Mouse (Mus musculus): ENCODE data around the gene Fancg. TPM values are rescaled to one million over a fixed set of nuclear protein-coding genes. Genes with fewer than 3 reads are reported as not detected.
A peak's percentile ranks its signal among the peaks of the same experiment; 100 is the strongest.
"Not testable (repeated sequence)": the region's sequence is repeated elsewhere in the genome, so short reads cannot be mapped to it uniquely, and the experiment has no call there.

Gene Fancg
- polyA plus RNA-seq, 1 experiment from 2014 or later = 22.3 TPM

DNA sequence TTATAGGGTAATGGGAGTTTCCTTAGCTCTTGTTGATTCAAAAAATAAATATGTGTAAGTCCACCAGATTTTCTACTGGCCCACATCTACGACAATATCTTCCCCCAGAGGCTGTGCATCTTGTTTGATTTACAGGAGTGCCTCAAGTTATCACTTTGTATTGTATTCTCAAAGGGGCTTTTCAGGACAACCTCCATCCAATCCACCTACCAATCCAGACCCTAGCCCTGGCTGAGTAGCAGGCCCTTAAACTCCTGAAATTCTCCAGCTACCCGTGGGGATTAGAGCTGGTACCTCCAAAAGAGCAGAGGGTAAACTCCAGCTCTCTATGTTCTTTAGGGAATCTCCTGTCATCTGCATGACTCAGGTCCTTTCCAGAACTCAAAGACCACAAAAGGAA lies 12.3 kb downstream of the Fancg start:
- Histone ChIP-seq H3K27ac (replicated peaks) (no peak overlapping the region), H3K4me3 (replicated peaks) (peak overlapping the region; percentile 94), H3K9me3 (replicated peaks) (no peaks in the 10 kb centered on the region), H3K9ac (peak overlapping the region; percentile 98; the same call in 1 of the 2 replicates), H3K27me3 (no peaks in the 10 kb centered on the region), H3K4me2 (replicated peaks) (peak overlapping the region; percentile 61), H3K4me1 (peaks cover 27% of the 10 kb centered on the region), H3K36me3 (peaks cover 28% of the 10 kb centered on the region)
- no peak for ATAC-seq (ENCODE audit: insufficient number of reproducible peaks, low FRiP score, low TSS enrichment, low read depth)
- WGBS = 48% methylated on average over 2 of the region's 2 CpGs

DNA sequence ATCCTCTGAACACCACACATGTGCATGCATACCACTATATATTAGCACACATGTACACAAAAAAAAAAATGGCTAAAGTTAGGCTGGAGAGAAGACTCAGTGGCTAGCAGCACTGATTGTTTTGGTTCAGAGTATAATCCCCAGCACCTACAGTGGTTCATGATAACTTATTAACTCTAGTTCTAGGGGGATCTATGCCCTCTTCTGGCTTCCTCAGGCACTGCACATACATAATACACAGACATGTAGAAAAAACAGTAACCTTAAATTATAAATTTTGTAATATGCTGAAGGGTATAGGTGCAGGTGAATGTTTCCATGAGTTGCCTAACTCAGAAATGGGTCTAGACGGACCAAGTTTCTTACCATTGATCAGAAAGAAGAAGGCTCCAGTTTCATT lies 22.0 kb downstream of the Fancg start:
- Histone ChIP-seq H3K36me3 (peaks cover 95% of the 10 kb centered on the region), H3K4me2 (replicated peaks) (no peak overlapping the region), H3K27me3 (no peaks in the 10 kb centered on the region), H3K4me1 (no peaks in the 10 kb centered on the region), H3K9me3 (replicated peaks) (no peaks in the 10 kb centered on the region), H3K27ac (replicated peaks) (no peak overlapping the region), H3K9ac (no peak overlapping the region), H3K4me3 (replicated peaks) (no peak overlapping the region)
- 75% methylated on average over 1 of the region's 1 CpGs for WGBS
- ATAC-seq (ENCODE audit: insufficient number of reproducible peaks, low FRiP score, low TSS enrichment, low read depth) = no peak

DNA sequence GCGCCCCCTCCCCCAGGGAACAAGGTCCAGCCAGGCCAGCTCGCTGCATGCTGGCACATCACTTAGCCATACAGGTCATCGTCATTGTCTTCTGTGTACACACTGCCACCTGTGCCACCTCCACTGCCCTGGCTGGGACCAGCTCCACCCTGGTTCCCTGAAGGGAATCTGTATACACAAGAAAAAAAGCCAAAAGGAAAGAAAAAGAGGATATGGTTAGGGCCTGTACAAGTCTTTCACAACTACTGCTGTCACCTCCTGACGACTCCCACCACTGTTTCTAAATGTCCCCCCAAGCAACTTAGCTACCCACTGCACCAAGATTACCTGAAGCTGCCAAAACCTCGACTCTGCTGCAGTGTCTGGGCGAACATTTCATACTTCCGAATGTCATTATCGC lies 29.8 kb downstream of the Fancg start:
- H3K27ac ChIP-seq (replicated peaks); H3K4me2 ChIP-seq (replicated peaks); H3K27me3 ChIP-seq; H3K9me3 ChIP-seq (replicated peaks); H3K4me3 ChIP-seq (replicated peaks); H3K9ac ChIP-seq; H3K4me1 ChIP-seq; ATAC-seq (ENCODE audit: insufficient number of reproducible peaks, low FRiP score, low TSS enrichment, low read depth): not testable (repeated sequence)
- 83% methylated on average over 8 of the region's 8 CpGs for WGBS
- H3K36me3 ChIP-seq = peaks cover 59% of the 10 kb centered on the region

DNA sequence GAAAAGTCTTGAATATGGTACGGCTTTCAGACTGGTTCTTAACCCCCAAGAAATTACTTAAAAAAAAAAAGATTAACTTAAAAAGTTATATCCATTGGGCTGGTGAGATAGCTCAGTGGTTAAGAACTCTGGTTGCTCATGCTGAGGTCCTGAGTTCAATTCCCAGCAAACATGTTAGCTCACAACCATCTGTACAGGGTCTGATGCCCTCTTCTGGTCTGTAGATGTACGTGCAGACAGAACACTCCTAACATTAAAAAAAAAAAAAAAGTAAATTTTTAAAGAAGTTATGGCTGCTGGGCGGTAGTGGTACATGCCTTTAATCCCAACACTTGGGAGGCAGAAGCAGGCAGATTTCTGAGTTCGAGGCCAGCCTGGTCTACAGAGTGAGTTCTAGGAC lies 32.2 kb downstream of the Fancg start:
- ATAC-seq (ENCODE audit: insufficient number of reproducible peaks, low FRiP score, low TSS enrichment, low read depth) = no peak
- Histone ChIP-seq H3K4me2 (replicated peaks) (no peak overlapping the region), H3K27me3 (no peaks in the 10 kb centered on the region), H3K9me3 (replicated peaks) (no peaks in the 10 kb centered on the region), H3K4me1 (no peaks in the 10 kb centered on the region), H3K27ac (replicated peaks) (no peak overlapping the region), H3K4me3 (replicated peaks) (no peak overlapping the region), H3K36me3 (peaks cover 35% of the 10 kb centered on the region), H3K9ac (no peak overlapping the region)
- 91% methylated on average over 4 of the region's 4 CpGs for WGBS

DNA sequence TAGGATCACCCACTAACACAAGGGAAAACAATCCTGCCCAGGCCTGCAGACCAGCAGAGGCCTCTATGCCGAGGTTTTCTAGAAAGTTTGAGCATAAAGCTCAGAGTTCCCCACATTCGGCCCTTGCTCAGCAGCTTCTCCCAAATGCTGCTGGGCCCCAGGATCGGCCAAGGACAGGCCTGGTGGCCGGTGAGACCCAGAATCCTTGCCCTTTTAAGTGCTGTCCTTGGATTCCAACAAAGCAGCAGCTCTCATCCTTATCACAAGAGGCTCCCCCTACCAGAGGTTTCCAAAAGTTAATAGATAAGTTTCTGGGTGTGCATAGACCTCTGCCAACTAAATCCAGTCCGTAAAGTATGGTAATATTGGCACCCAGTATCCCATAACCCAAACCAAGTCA lies 36.4 kb downstream of the Fancg start:
- H3K4me2 ChIP-seq (replicated peaks) = no peak overlapping the region
- no peaks in the 10 kb centered on the region for H3K4me1 ChIP-seq
- H3K36me3 ChIP-seq = peaks cover 6% of the 10 kb centered on the region
- no peak overlapping the region for H3K9ac ChIP-seq
- WGBS = 78% methylated on average over 5 of the region's 5 CpGs
- no peaks in the 10 kb centered on the region for H3K9me3 ChIP-seq (replicated peaks)
- H3K4me3 ChIP-seq (replicated peaks) = no peak overlapping the region
- no peak for ATAC-seq (ENCODE audit: insufficient number of reproducible peaks, low FRiP score, low TSS enrichment, low read depth)
- H3K27me3 ChIP-seq = no peaks in the 10 kb centered on the region
- H3K27ac ChIP-seq (replicated peaks) = no peak overlapping the region

DNA sequence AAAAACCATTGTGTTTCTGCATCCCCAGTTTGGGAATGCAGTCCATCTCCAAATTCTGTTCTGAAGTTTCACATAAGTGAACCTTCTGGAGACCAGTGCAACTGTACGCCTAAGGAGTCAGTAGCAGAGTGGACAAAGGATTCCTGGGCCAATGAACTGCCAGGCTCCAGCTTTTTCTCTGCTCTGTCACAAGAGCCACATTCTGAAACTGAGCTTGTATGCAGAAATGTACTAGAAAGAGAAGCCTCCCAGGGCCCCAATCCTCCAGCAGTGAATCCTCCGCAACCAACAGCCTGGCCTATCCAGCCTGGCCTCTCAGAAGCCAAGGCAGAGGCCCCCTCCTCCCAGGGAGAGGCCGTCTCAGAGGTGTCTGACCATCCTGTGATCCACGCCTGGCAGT lies 37.4 kb downstream of the Fancg start:
- Histone ChIP-seq H3K4me3 (replicated peaks) (no peak overlapping the region), H3K27me3 (no peaks in the 10 kb centered on the region), H3K36me3 (no peaks in the 10 kb centered on the region; the same call in 1 of the 2 replicates), H3K9me3 (replicated peaks) (no peaks in the 10 kb centered on the region), H3K27ac (replicated peaks) (no peak overlapping the region), H3K9ac (no peak overlapping the region), H3K4me1 (no peaks in the 10 kb centered on the region), H3K4me2 (replicated peaks) (no peak overlapping the region)
- ATAC-seq (ENCODE audit: insufficient number of reproducible peaks, low FRiP score, low TSS enrichment, low read depth) = no peak
- 72% methylated on average over 4 of the region's 4 CpGs for WGBS

DNA sequence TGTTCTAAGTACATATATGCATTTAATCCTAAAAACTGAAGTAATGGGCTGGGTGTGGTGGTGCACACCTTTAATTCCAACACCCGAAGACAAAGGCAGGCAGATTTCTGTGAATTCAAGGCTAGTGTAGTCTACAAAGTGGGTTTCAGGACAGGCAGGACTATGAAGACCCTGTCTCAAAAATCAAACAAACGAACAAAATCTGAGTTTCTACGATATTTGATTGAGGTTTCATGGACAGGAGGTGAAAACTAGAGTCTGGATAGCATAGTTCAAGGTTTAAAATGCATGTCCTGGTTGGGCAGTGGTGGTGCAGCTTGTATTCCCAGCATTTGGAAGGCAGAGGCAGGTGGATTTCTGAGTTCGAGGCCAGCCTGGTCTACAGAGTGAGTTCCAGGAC lies 41.0 kb downstream of the Fancg start, which contains the start of gene 1700022I11Rik:
1700022I11Rik (plus strand) TSS at position 301 of the 400 bp plus-strand sequence.
- H3K4me1 ChIP-seq = peaks cover 7% of the 10 kb centered on the region; the same call in 1 of the 2 replicates
- no peak for ATAC-seq (ENCODE audit: insufficient number of reproducible peaks, low FRiP score, low TSS enrichment, low read depth)
- WGBS = 88% methylated on average over 4 of the region's 4 CpGs
- H3K27ac ChIP-seq (replicated peaks) = no peak within 1 kb of the TSS
- no peaks in the 10 kb centered on the region; the same call in 1 of the 2 replicates for H3K27me3 ChIP-seq
- no peak within 1 kb of the TSS for H3K9ac ChIP-seq
- no peak within 1 kb of the TSS for H3K4me3 ChIP-seq (replicated peaks)
- no peaks in the 10 kb centered on the region for H3K9me3 ChIP-seq (replicated peaks)
- no peak within 1 kb of the TSS for H3K4me2 ChIP-seq (replicated peaks)
- H3K36me3 ChIP-seq = no peaks in the 10 kb centered on the region

DNA sequence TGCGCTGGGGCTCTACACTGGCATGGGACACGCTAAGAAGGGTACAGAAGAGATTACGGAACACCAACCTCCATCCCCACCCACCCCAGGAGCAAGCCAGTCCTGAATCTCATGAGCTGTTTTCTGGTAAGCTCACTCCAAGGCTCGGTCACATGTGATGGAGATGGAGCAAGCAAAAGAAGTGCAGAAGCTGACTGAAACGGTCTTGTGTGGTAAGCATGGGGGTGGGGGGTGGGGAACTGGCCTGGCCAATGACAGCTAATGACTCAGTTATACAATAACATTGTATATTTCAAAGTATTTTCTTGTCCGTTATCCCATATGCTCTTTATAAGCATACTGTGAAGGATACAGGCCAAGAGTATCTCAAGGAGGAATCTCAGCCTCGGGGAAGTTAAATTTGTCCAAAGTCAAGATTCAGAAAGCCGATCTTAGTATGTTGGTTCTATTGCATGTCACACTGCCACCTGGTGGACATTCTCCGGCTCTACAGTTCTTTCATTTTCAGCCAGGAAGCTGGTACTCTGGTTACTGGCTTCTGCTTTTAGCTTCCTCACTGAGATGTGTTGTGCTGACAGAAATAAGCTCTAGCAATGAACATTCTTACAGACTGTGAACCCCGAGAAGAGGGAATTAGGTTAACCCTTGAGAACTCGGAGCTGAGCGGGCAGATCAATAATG lies 45.1 kb downstream of the Fancg start:
- peaks cover 7% of the 10 kb centered on the region; the same call in 1 of the 2 replicates for H3K4me1 ChIP-seq
- WGBS = 12% methylated on average over 12 of the region's 12 CpGs
- no peak overlapping the region for H3K27ac ChIP-seq (replicated peaks)
- peak overlapping the region; percentile 38 for H3K4me2 ChIP-seq (replicated peaks)
- peak overlapping the region; percentile 2; the same call in 1 of the 2 replicates for H3K4me3 ChIP-seq (replicated peaks)
- no peaks in the 10 kb centered on the region; the same call in 1 of the 2 replicates for H3K27me3 ChIP-seq
- no peaks in the 10 kb centered on the region for H3K9me3 ChIP-seq (replicated peaks)
- H3K9ac ChIP-seq = no peak overlapping the region
- H3K36me3 ChIP-seq = no peaks in the 10 kb centered on the region
- no peak for ATAC-seq (ENCODE audit: insufficient number of reproducible peaks, low FRiP score, low TSS enrichment, low read depth)

DNA sequence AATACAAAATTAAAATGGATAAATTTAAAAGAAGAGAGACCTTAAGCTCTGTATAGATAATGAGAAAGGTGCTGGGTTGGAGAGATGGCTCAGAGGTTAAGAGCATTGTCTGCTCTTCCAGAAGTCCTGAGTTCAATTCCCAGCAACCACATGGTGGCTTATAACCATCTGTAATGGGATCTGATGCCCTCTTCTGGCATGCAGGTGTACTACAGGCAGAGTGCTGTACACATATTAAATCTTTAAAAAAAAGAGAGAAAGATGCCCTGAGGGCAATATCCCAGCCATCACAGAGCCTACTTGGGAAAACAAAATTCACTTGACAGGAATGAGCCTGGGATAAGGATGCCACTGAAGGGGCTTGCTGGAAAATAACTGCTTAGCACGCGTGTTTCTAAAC lies 46.8 kb downstream of the Fancg start:
- Histone ChIP-seq H3K4me3 (replicated peaks) (no peak overlapping the region), H3K4me1 (peaks cover 7% of the 10 kb centered on the region; the same call in 1 of the 2 replicates), H3K27ac (replicated peaks) (no peak overlapping the region), H3K27me3 (no peaks in the 10 kb centered on the region; the same call in 1 of the 2 replicates), H3K9me3 (replicated peaks) (no peaks in the 10 kb centered on the region), H3K36me3 (no peaks in the 10 kb centered on the region), H3K9ac (no peak overlapping the region), H3K4me2 (replicated peaks) (no peak overlapping the region)
- ATAC-seq (ENCODE audit: insufficient number of reproducible peaks, low FRiP score, low TSS enrichment, low read depth) = no peak
- 93% methylated on average over 2 of the region's 2 CpGs for WGBS

DNA sequence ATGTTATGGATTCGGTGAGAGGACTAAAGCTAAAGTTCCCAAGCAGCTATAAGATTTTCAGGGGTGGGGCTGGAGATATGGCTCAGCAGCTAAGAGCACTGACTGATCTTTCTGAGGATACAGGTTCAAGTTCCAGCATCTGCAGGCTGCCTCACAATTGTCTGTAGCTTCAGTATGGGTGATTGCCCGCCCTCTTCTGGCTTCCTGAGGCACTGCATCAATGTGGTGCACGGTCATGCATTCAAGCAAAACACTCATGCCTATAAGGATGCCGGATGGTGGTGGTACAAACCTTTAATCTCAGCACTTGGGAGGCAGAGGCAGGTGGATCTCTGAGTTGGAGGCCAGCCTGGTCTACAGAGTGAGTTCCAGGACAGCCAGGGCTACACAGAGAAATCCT lies 48.7 kb downstream of the Fancg start:
- Histone ChIP-seq H3K4me2 (replicated peaks) (no peak overlapping the region), H3K27ac (replicated peaks) (no peak overlapping the region), H3K9ac (no peak overlapping the region), H3K27me3 (no peaks in the 10 kb centered on the region; the same call in 1 of the 2 replicates), H3K4me3 (replicated peaks) (no peak overlapping the region), H3K9me3 (replicated peaks) (no peaks in the 10 kb centered on the region), H3K36me3 (peaks cover 10% of the 10 kb centered on the region), H3K4me1 (peaks cover 7% of the 10 kb centered on the region; the same call in 1 of the 2 replicates)
- ATAC-seq (ENCODE audit: insufficient number of reproducible peaks, low FRiP score, low TSS enrichment, low read depth) = no peak
- 27% methylated on average over 4 of the region's 4 CpGs for WGBS

DNA sequence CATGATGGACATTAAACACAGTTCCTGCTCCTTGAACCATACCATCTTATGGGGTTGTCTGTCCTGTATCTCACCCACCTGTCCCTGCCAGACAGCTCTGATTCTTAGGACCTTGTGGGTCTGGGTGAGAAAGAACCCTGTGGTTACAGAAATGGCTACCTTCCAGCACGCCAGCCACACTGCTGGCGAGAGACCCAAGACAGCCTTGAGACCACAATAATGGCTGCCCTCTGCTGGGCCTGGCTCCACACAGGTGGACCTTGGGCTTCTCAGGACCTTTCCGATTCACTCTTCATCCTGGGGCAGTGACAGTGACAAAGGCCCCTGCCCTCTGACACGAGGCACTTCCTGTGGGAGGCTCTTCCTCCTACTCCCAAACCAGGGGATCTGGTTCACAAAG lies 50.9 kb downstream of the Fancg start:
- Histone ChIP-seq H3K4me3 (replicated peaks) (no peak overlapping the region), H3K9ac (no peak overlapping the region), H3K36me3 (peaks cover 11% of the 10 kb centered on the region), H3K27ac (replicated peaks) (no peak overlapping the region), H3K9me3 (replicated peaks) (no peaks in the 10 kb centered on the region), H3K4me1 (no peaks in the 10 kb centered on the region), H3K27me3 (no peaks in the 10 kb centered on the region; the same call in 1 of the 2 replicates), H3K4me2 (replicated peaks) (no peak overlapping the region)
- ATAC-seq (ENCODE audit: insufficient number of reproducible peaks, low FRiP score, low TSS enrichment, low read depth) = no peak
- 54% methylated on average over 4 of the region's 4 CpGs for WGBS

DNA sequence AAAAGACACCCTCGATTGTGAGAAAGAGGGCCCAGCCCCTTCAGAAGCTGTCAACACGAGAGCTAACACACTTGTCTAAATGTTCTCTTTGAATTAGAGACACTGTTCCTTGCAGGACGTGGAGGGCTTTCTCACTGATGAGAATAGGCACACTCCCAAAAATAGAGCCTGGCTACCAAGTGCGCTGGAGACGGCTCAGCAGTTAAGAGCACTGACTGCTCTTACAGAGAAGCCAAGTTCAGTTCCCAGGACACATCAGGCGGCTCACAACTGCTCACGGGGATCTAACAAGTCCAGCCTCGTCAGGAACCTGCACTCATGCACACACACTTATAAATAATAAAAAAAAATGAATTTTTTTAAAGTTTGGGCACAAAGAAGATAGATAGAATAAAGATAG lies 51.4 kb downstream of the Fancg start:
- no peak overlapping the region for H3K27ac ChIP-seq (replicated peaks)
- peaks cover 1% of the 10 kb centered on the region for H3K4me1 ChIP-seq
- H3K27me3 ChIP-seq = no peaks in the 10 kb centered on the region
- WGBS = 59% methylated on average over 8 of the region's 8 CpGs
- ATAC-seq (ENCODE audit: insufficient number of reproducible peaks, low FRiP score, low TSS enrichment, low read depth) = no peak
- no peak overlapping the region for H3K9ac ChIP-seq
- no peak overlapping the region for H3K4me3 ChIP-seq (replicated peaks)
- no peak overlapping the region for H3K4me2 ChIP-seq (replicated peaks)
- no peaks in the 10 kb centered on the region for H3K9me3 ChIP-seq (replicated peaks)
- H3K36me3 ChIP-seq = peaks cover 11% of the 10 kb centered on the region

All from embryonic facial prominence, embryonic 15.5 days (tissue).